Mouse (Mus musculus) heart, adult 2 months (tissue): ENCODE data around the gene Elovl5.

Experiments used
- CTCF ChIP-seq: fragments of 200-600 bp; IDR thresholded peaks from 2 replicates; pipeline ENCODE4 v1.8.1; 2022; ENCODE audit warnings: antibody characterized with exemption, mild to moderate bottlenecking, moderate library complexity
- EP300 ChIP-seq: fragments of 200-500 bp; IDR thresholded peaks from 2 replicates; pipeline ENCODE4 v1.6.1; 2011; ENCODE audit warnings: low read depth, low read length, control low read depth; ENCODE audit not compliant: insufficient read depth
- POLR2A ChIP-seq: fragments of 200-500 bp; IDR thresholded peaks from 2 replicates; pipeline ENCODE4 v1.6.1; 2011; ENCODE audit warnings: mild to moderate bottlenecking, low read depth, low read length, control low read depth; ENCODE audit not compliant: insufficient read depth

- no peak for TF ChIP-seq CTCF
- TF ChIP-seq EP300: 0 out of 2 replicates have a peak, but pooled peaks have one; percentile 58
- TF ChIP-seq POLR2A: peak; percentile 90
Measured at GRCm38 (mm10) chr9:77910270-77911240, 6.6 kb upstream of the Elovl5 start.
